14 mouse cellular contexts compared by ENCODE assay signal in the genomic region with DNA sequence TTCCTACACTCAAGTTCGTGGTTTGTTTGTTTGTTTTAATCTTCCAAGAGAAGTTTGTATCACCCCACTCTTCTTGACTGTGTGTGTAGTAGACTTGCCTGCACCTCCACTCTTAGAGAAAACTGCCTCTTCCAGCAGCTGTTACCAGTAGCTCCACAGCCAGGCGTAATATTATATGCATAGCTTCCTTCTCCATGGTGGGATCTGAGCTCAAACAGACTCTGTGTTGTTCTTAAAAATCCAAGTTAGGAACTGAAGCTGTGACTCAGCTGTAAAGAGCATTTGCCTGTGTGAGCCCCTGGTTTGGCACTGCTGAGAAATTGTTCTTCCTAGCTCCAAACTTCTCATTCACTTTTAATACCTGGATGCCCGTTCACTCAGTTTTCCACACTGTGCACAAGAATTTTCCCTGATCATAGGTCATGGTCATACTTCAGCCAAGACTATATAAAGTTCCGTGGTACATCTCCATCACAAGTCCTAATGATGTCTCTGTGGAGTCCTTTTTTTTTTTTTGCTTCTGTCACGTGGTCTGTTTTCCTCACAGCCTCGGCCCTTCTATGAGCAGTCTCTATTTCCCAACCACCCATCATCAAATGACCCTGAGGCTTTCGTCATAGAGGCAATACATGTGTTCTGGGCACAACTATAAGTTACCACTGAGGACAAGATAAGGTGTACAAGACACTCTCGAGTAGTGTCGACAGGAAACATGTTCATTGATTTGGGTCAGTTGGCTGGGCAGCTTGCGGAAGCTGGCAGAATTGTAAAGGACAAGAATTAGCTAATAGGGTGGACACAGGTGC. TPM values are rescaled to one million over a fixed set of nuclear protein-coding genes. Genes with fewer than 3 reads are reported as not detected.
DNase-seq lines count a peak whose midpoint lies in the region; ATAC-seq and TF ChIP-seq lines count a peak whose summit lies in the region.
"Had no signal": no experiment of that assay in that cellular context is flagged by ENCODE, and none has a peak within 500 bp of the region (broad histone marks: within the 10 kb centered on the region; RNA-seq: fewer than 3 reads in every experiment).

No protein-coding gene starts in this region.

- H3K4me1 ChIP-seq in kidney, adult 2 months (ENCODE audit: control insufficient read depth, insufficient read depth, low read length), result peaks cover 44% of the 10 kb centered on the region
- peaks cover 15% of the 10 kb centered on the region; the same call in 1 of the 2 replicates for H3K4me1 ChIP-seq in lung, embryonic 14.5 days (ENCODE audit: insufficient read depth)
- H3K4me1 ChIP-seq: embryonic facial prominence, embryonic 15.5 days; heart, embryonic 15.5 days; midbrain, embryonic 15.5 days had no signal

- H3K4me2 ChIP-seq in lung, embryonic 14.5 days, result no peak overlapping the region
- H3K4me2 ChIP-seq: embryonic facial prominence, embryonic 15.5 days; heart, embryonic 15.5 days; midbrain, embryonic 15.5 days had no signal

- H3K27me3 ChIP-seq in kidney, adult 2 months (replicated peaks; ENCODE audit: control insufficient read depth, insufficient read depth, low read length), result no peaks in the 10 kb centered on the region
- H3K27me3 ChIP-seq in lung, embryonic 14.5 days (ENCODE audit: insufficient read depth, low read length), result no peaks in the 10 kb centered on the region
- H3K27me3 ChIP-seq: embryonic facial prominence, embryonic 15.5 days; heart, embryonic 15.5 days; midbrain, embryonic 15.5 days had no signal

- TF ChIP-seq POLR2A in kidney, adult 2 months (IDR thresholded peaks at IDR 0.05; ENCODE audit: low read depth, low read length), result no peak

- TF ChIP-seq CTCF in kidney, adult 2 months (conservative IDR thresholded peaks at IDR 0.05; ENCODE audit: insufficient read depth, insufficient read length, low read depth, low read length), result no peak
- no peak for TF ChIP-seq CTCF in lung, embryonic 14.5 days (IDR thresholded peaks at IDR 0.05; ENCODE audit: low read depth)

- peak; percentile 65 for DNase-seq in kidney, adult 2 months
- no peak for DNase-seq in kidney, adult 11 months
- DNase-seq in lung, embryonic 14.5 days, result peak; percentile 11
- DNase-seq in lung, postnatal 14 days, result no peak
- DNase-seq in gastrocnemius, postnatal 4 days (ENCODE audit: low spot score in 2 of 2), result no peak
- no peak for DNase-seq in gastrocnemius, adult 18-20 months (ENCODE audit: low spot score)
- DNase-seq: heart, adult 18-20 months; thymus, postnatal 14 days had no signal

- WGBS in kidney, adult 2 months, result 37% methylated on average over 10 of the region's 10 CpGs
- 63% methylated on average over 10 of the region's 10 CpGs for WGBS in lung, embryonic 14.5 days

- H3K4me3 ChIP-seq in kidney, adult 2 months (ENCODE audit: insufficient read depth, low read depth, low read length), result no peak overlapping the region
- no peak overlapping the region for H3K4me3 ChIP-seq in lung, embryonic 14.5 days (ENCODE audit: low read depth, low read length)
- H3K4me3 ChIP-seq: embryonic facial prominence, embryonic 15.5 days; heart, embryonic 15.5 days; midbrain, embryonic 15.5 days had no signal

- no peak overlapping the region for H3K9ac ChIP-seq in lung, embryonic 14.5 days
- H3K9ac ChIP-seq: embryonic facial prominence, embryonic 15.5 days; heart, embryonic 15.5 days; midbrain, embryonic 15.5 days had no signal

- no peak for ATAC-seq in lung, embryonic 14.5 days (ENCODE audit: insufficient read depth)
- ATAC-seq in granulocyte monocyte progenitor cell, adult 5-6 weeks (replicated peaks; ENCODE audit: poor library complexity, severe bottlenecking), result peak; percentile 44
- peak; percentile 31; the same call in 1 of the 2 replicates for ATAC-seq in neutrophil, adult 5-6 weeks (ENCODE audit: extremely low read depth, insufficient number of reproducible peaks, low FRiP score, poor library complexity, severe bottlenecking)
- ATAC-seq: intestine, embryonic 16.5 days; midbrain, embryonic 15.5 days had no signal

- H3K27ac ChIP-seq in kidney, adult 2 months (ENCODE audit: insufficient read depth, low read depth, low read length), result peak overlapping the region; percentile 83
- H3K27ac ChIP-seq in lung, embryonic 14.5 days (ENCODE audit: low read depth), result no peak overlapping the region
- H3K27ac ChIP-seq: embryonic facial prominence, embryonic 15.5 days; heart, embryonic 15.5 days; midbrain, embryonic 15.5 days had no signal

- H3K9me3 ChIP-seq in lung, embryonic 14.5 days (ENCODE audit: low read depth, low read length), result no peaks in the 10 kb centered on the region
- H3K9me3 ChIP-seq: embryonic facial prominence, embryonic 15.5 days; heart, embryonic 15.5 days; midbrain, embryonic 15.5 days had no signal

- no peaks in the 10 kb centered on the region for H3K36me3 ChIP-seq in kidney, adult 2 months (ENCODE audit: control insufficient read depth, insufficient read depth, low read length)
- no peaks in the 10 kb centered on the region for H3K36me3 ChIP-seq in lung, embryonic 14.5 days (ENCODE audit: insufficient read depth)
- H3K36me3 ChIP-seq: embryonic facial prominence, embryonic 15.5 days; heart, embryonic 15.5 days; midbrain, embryonic 15.5 days had no signal

RNA-seq across cellular contexts. Expression of a gene that starts 16.4 kb away (rescaled TPM):
- 50.1 and 57.6 TPM in 2 replicates for polyA plus RNA-seq in kidney, adult 2 months (2012; rRNA removed)
- polyA plus RNA-seq in lung, embryonic 14.5 days (2014; fragmentation: Nextera tagmentation; extraction: Ambion mirVana), result 15.9 and 16.7 TPM in 2 replicates
- 7.8 and 13.1 TPM in 2 replicates for total RNA-seq in granulocyte monocyte progenitor cell, adult 5-6 weeks (2014; fragmentation: Nextera tagmentation)
- total RNA-seq in granulocyte monocyte progenitor cell, adult 5-6 weeks (2017), result 4.7 and 5.6 TPM in 2 replicates
- 2.8 and 3.9 TPM in 2 replicates for total RNA-seq in neutrophil, adult 5-6 weeks (2017)
- 1 to 10 TPM; 1.0 to 1.1 TPM for total RNA-seq in gastrocnemius, postnatal 4 days (2021)
- 10 to 100 TPM; 11.9 to 15.4 TPM for total RNA-seq in gastrocnemius, adult 18-20 months (2021)

Comparison
In these comparisons a context has a peak if more than half of its experiments do, and no peak if none do; other contexts are left out.
1. DNase-seq: peak in kidney, adult 2 months (single experiment) and lung, embryonic 14.5 days (single experiment); none in kidney, adult 11 months (single experiment), lung, postnatal 14 days (single experiment), gastrocnemius, postnatal 4 days (0 of 2) and gastrocnemius, adult 18-20 months (single experiment).